In genomic region chr4:134395142-134395541, GRCm38 (mm10) we compare ENCODE assay signal across 20 mouse cellular contexts. TPM values are rescaled to one million over a fixed set of nuclear protein-coding genes. Genes with fewer than 3 reads are reported as not detected.
A peak's percentile ranks its signal among the peaks of the same experiment; 100 is the strongest.
DNase-seq lines count a peak whose midpoint lies in the region; ATAC-seq and TF ChIP-seq lines count a peak whose summit lies in the region.
"Had no signal": no experiment of that assay in that cellular context is flagged by ENCODE, and none has a peak within 500 bp of the region (broad histone marks: within the 10 kb centered on the region; RNA-seq: fewer than 3 reads in every experiment).

No protein-coding gene starts in this region.

- 95% methylated on average over 7 of the region's 7 CpGs for WGBS in forebrain, embryonic 13.5 days
- WGBS in forebrain, embryonic 12.5 days, result 91% methylated on average over 7 of the region's 7 CpGs
- WGBS in forebrain, embryonic 15.5 days, result 95% methylated on average over 7 of the region's 7 CpGs

- H3K27ac ChIP-seq in forebrain, embryonic 13.5 days, result no peak overlapping the region
- no peak overlapping the region for H3K27ac ChIP-seq in forebrain, embryonic 12.5 days
- peak overlapping the region; percentile 86; the same call in 1 of the 2 replicates for H3K27ac ChIP-seq in layer of hippocampus, adult 2 months
- H3K27ac ChIP-seq in MEL (ENCODE audit: control insufficient read depth, low read depth, low read length), result no peak overlapping the region
- H3K27ac ChIP-seq in forebrain, embryonic 15.5 days (replicated peaks), result peak overlapping the region; percentile 87; the same call in 1 of the 2 replicates
- H3K27ac ChIP-seq: limb, embryonic 12.5 days; liver, embryonic 12.5 days; stomach, postnatal 0 days had no signal

- H3K9ac ChIP-seq in forebrain, embryonic 13.5 days, result no peak overlapping the region
- no peak overlapping the region for H3K9ac ChIP-seq in forebrain, embryonic 12.5 days
- no peak overlapping the region for H3K9ac ChIP-seq in MEL (ENCODE audit: control insufficient read depth, low read depth, low read length, poor library complexity, severe bottlenecking)
- no peak overlapping the region for H3K9ac ChIP-seq in forebrain, embryonic 15.5 days (replicated peaks)
- H3K9ac ChIP-seq: liver, embryonic 12.5 days had no signal

- intact Hi-C loops in heart, postnatal 10 days (cut with DNase I), result no loop called here

- no peak overlapping the region for H3K4me3 ChIP-seq in forebrain, embryonic 13.5 days
- H3K4me3 ChIP-seq in forebrain, embryonic 12.5 days (replicated peaks), result no peak overlapping the region
- H3K4me3 ChIP-seq in layer of hippocampus, adult 2 months, result no peak overlapping the region
- H3K4me3 ChIP-seq in MEL (ENCODE audit: control insufficient read depth in 1 of 2, insufficient read depth in 1 of 2, low read depth in 2 of 2, low read length in 2 of 2), result no peak overlapping the region
- H3K4me3 ChIP-seq in forebrain, embryonic 15.5 days, result no peak overlapping the region

- H3K4me2 ChIP-seq in forebrain, embryonic 13.5 days, result 0 out of 2 replicates have a peak overlapping the region, but pooled peaks have one; percentile 61
- H3K4me2 ChIP-seq in forebrain, embryonic 12.5 days, result no peak overlapping the region
- no peak overlapping the region for H3K4me2 ChIP-seq in forebrain, embryonic 15.5 days (replicated peaks)

- no peak for TF ChIP-seq POLR2A in MEL (IDR thresholded peaks at IDR 0.05; ENCODE audit: control insufficient read depth in 1 of 2, insufficient read depth in 1 of 2, low read depth in 1 of 2, low read length in 2 of 2, poor library complexity in 1 of 2)

- no peaks in the 10 kb centered on the region for H3K36me3 ChIP-seq in forebrain, embryonic 13.5 days (ENCODE audit: poor library complexity, severe bottlenecking)
- H3K36me3 ChIP-seq in forebrain, embryonic 12.5 days (replicated peaks), result no peaks in the 10 kb centered on the region
- H3K36me3 ChIP-seq in MEL (ENCODE audit: control insufficient read depth in 1 of 2, insufficient read depth in 2 of 2, low read length in 2 of 2), result no peaks in the 10 kb centered on the region
- H3K36me3 ChIP-seq in forebrain, embryonic 15.5 days, result no peaks in the 10 kb centered on the region
- H3K36me3 ChIP-seq: limb, embryonic 12.5 days; liver, embryonic 12.5 days; midbrain, embryonic 12.5 days had no signal

- no peaks in the 10 kb centered on the region; the same call in 1 of the 2 replicates for H3K79me2 ChIP-seq in MEL (ENCODE audit: control insufficient read depth, insufficient read depth, low read length, poor library complexity)

- H3K27me3 ChIP-seq in forebrain, embryonic 13.5 days, result no peaks in the 10 kb centered on the region
- no peaks in the 10 kb centered on the region for H3K27me3 ChIP-seq in forebrain, embryonic 12.5 days
- no peaks in the 10 kb centered on the region for H3K27me3 ChIP-seq in MEL (ENCODE audit: control insufficient read depth in 1 of 2, insufficient read depth in 2 of 2, low read length in 2 of 2)
- no peaks in the 10 kb centered on the region for H3K27me3 ChIP-seq in forebrain, embryonic 15.5 days
- H3K27me3 ChIP-seq: limb, embryonic 12.5 days; liver, embryonic 12.5 days had no signal

- no peak for TF ChIP-seq RAD21 in MEL (IDR thresholded peaks at IDR 0.05; ENCODE audit: low read depth, low read length)

- ATAC-seq in forebrain, embryonic 13.5 days, result no peak
- no peak for ATAC-seq in forebrain, embryonic 12.5 days (ENCODE audit: low FRiP score)
- ATAC-seq in forebrain, embryonic 15.5 days (replicated peaks), result no peak

- no peak for DNase-seq in layer of hippocampus, adult 2 months (ENCODE audit: low spot score in 2 of 2)
- DNase-seq in layer of hippocampus, adult 18-20 months (ENCODE audit: low spot score in 2 of 2), result no peak
- DNase-seq in MEL (ENCODE audit: low read depth, low spot score), result peak; percentile 38
- no peak for DNase-seq in heart, postnatal 10 days
- DNase-seq: gastrocnemius, adult 2 months; kidney, adult 8-10 months; lung, embryonic 14.5 days; right cerebral cortex, adult 18-20 months had no signal

- TF ChIP-seq CTCF in layer of hippocampus, adult 2 months (conservative IDR thresholded peaks at IDR 0.05), result no peak
- no peak for TF ChIP-seq CTCF in MEL (IDR thresholded peaks at IDR 0.05 in 2 of 3, conservative IDR thresholded peaks at IDR 0.05 in 1 of 3; ENCODE audit: control insufficient read depth in 1 of 3, insufficient read depth in 1 of 3, low read depth in 2 of 3, low read length in 3 of 3, poor library complexity in 1 of 3, severe bottlenecking in 1 of 3)

- peaks cover 29% of the 10 kb centered on the region for H3K4me1 ChIP-seq in forebrain, embryonic 13.5 days
- H3K4me1 ChIP-seq in forebrain, embryonic 12.5 days, result peaks cover 25% of the 10 kb centered on the region
- H3K4me1 ChIP-seq in MEL (ENCODE audit: control insufficient read depth in 1 of 2, insufficient read depth in 2 of 2, low read length in 2 of 2), result peaks cover 0 to 6% of the 10 kb centered on the region in 2 experiments; a peak in 2 of 4 replicates
- peaks cover 26% of the 10 kb centered on the region for H3K4me1 ChIP-seq in forebrain, embryonic 15.5 days

- no peaks in the 10 kb centered on the region; the same call in 1 of the 2 replicates for H3K9me3 ChIP-seq in forebrain, embryonic 13.5 days (replicated peaks)
- H3K9me3 ChIP-seq in forebrain, embryonic 12.5 days, result peaks cover 6% of the 10 kb centered on the region
- no peaks in the 10 kb centered on the region for H3K9me3 ChIP-seq in MEL (replicated peaks; ENCODE audit: insufficient read depth, low read length)
- no peaks in the 10 kb centered on the region for H3K9me3 ChIP-seq in forebrain, embryonic 15.5 days
- H3K9me3 ChIP-seq: liver, embryonic 12.5 days; midbrain, embryonic 12.5 days had no signal

- no peak for TF ChIP-seq EP300 in MEL (IDR thresholded peaks at IDR 0.05; ENCODE audit: low read depth in 1 of 2, low read length in 2 of 2)

TF ChIP-seq in MEL, 35 proteins besides CTCF, POLR2A, EP300 and RAD21:
- TF ChIP-seq HCFC1 (IDR thresholded peaks at IDR 0.05; ENCODE audit: low read depth, low read length) (no peak), E2F4 (IDR thresholded peaks at IDR 0.05; ENCODE audit: borderline replicate concordance, low read depth, low read length) (no peak), POLR2AphosphoS5 (IDR thresholded peaks at IDR 0.05; ENCODE audit: borderline replicate concordance, low read depth, low read length) (no peak), MAX (IDR thresholded peaks at IDR 0.05; ENCODE audit: low read length) (no peak), ZNF384 (IDR thresholded peaks at IDR 0.05; ENCODE audit: low read depth, low read length) (no peak), SMC3 (IDR thresholded peaks at IDR 0.05; ENCODE audit: low read depth, low read length) (no peak), ZC3H11A (IDR thresholded peaks at IDR 0.05; ENCODE audit: low read depth, low read length) (no peak), SIN3A (IDR thresholded peaks at IDR 0.05; ENCODE audit: low read length) (no peak), ELF1 (IDR thresholded peaks at IDR 0.05; ENCODE audit: low read depth, low read length) (no peak), BHLHE40 (IDR thresholded peaks at IDR 0.05; ENCODE audit: borderline replicate concordance, low read depth, low read length) (no peak), MYC (IDR thresholded peaks at IDR 0.05; ENCODE audit: low read depth, low read length) (no peak), ZMIZ1 (IDR thresholded peaks at IDR 0.05; ENCODE audit: low read depth, low read length) (no peak), TCF12 (IDR thresholded peaks at IDR 0.05; ENCODE audit: low read depth, low read length) (no peak), UBTF (IDR thresholded peaks at IDR 0.05; ENCODE audit: borderline replicate concordance, insufficient read depth, low read depth, low read length) (no peak), JUND (IDR thresholded peaks at IDR 0.05; ENCODE audit: low read depth, low read length) (no peak), POLR2AphosphoS2 (IDR thresholded peaks at IDR 0.05; ENCODE audit: low read length) (no peak), MXI1 (IDR thresholded peaks at IDR 0.05; ENCODE audit: low read depth, low read length) (no peak), MYB (IDR thresholded peaks at IDR 0.05; ENCODE audit: low read depth, low read length) (no peak)

RNA-seq across cellular contexts. Expression of gene Pafah2, which starts 1.0 kb away (rescaled TPM):
- 6.3 and 6.5 TPM in 2 replicates for polyA plus RNA-seq in forebrain, embryonic 13.5 days (2015; fragmentation: Nextera tagmentation; extraction: Ambion mirVana)
- 7.2 and 8.3 TPM in 2 replicates for polyA plus RNA-seq in forebrain, embryonic 12.5 days (2016; fragmentation: Nextera tagmentation; extraction: Ambion mirVana)
- total RNA-seq in layer of hippocampus, adult 2 months (2021), result 1 to 10 TPM; 6.6 to 9.0 TPM
- 1 to 10 TPM; 5.0 to 5.9 TPM for total RNA-seq in layer of hippocampus, adult 18-20 months (2021)
- 6.0 TPM in 2 replicates for total RNA-seq in MEL (2012; rRNA removed)
- polyA plus RNA-seq in MEL (2012; ENCODE audit: insufficient read depth in 1 of 2, insufficient read length in 2 of 2, low read depth in 1 of 2, low replicate concordance in 2 of 2, missing spikeins in 1 of 2), result 10 to 100 TPM in 1 of 2 experiments, not detected in 1; 10.6 TPM
- 7.7 TPM in 2 replicates for polyA plus RNA-seq in forebrain, embryonic 15.5 days (2015; fragmentation: Nextera tagmentation; extraction: Ambion mirVana)
- 10 to 100 TPM in 1 of 2 experiments, 1 to 10 TPM in 1; 9.6 to 10.2 TPM for total RNA-seq in heart, postnatal 10 days (2021)

RNA-seq across cellular contexts. Expression of gene Extl1, which starts 11.5 kb away (rescaled TPM):
- 0.12 and 0.37 TPM in 2 replicates for polyA plus RNA-seq in forebrain, embryonic 13.5 days (2015; fragmentation: Nextera tagmentation; extraction: Ambion mirVana)
- 0.32 and 0.37 TPM in 2 replicates for polyA plus RNA-seq in forebrain, embryonic 12.5 days (2016; fragmentation: Nextera tagmentation; extraction: Ambion mirVana)
- total RNA-seq in layer of hippocampus, adult 2 months (2021), result 10 to 100 TPM; 44.7 to 46.5 TPM
- 10 to 100 TPM; 46.1 to 48.0 TPM for total RNA-seq in layer of hippocampus, adult 18-20 months (2021)
- total RNA-seq in MEL (2012; rRNA removed), result 0.03 and 0.04 TPM in 2 replicates
- polyA plus RNA-seq in MEL (2012; ENCODE audit: insufficient read depth in 1 of 2, insufficient read length in 2 of 2, low read depth in 1 of 2, low replicate concordance in 2 of 2, missing spikeins in 1 of 2), result under 1 TPM in 1 of 2 experiments, not detected in 1; 0.33 TPM
- polyA plus RNA-seq in forebrain, embryonic 15.5 days (2015; fragmentation: Nextera tagmentation; extraction: Ambion mirVana), result 0.22 and 0.34 TPM in 2 replicates
- total RNA-seq in heart, postnatal 10 days (2021), result 1 to 10 TPM; 4.2 to 5.4 TPM
- total RNA-seq: granulocyte monocyte progenitor cell, adult 5-6 weeks had no signal

RNA-seq across cellular contexts. Expression of gene Slc30a2, which starts 52.2 kb away (rescaled TPM):
- not detected in 2 replicates for polyA plus RNA-seq in forebrain, embryonic 13.5 days (2015; fragmentation: Nextera tagmentation; extraction: Ambion mirVana)
- polyA plus RNA-seq in forebrain, embryonic 12.5 days (2016; fragmentation: Nextera tagmentation; extraction: Ambion mirVana), result not detected in 2 replicates
- not detected for total RNA-seq in layer of hippocampus, adult 2 months (2021)
- total RNA-seq in layer of hippocampus, adult 18-20 months (2021), result under 1 TPM in 1 of 2 experiments, not detected in 1; 0.10 TPM
- total RNA-seq in MEL (2012; rRNA removed), result 0.46 and 0.54 TPM in 2 replicates
- under 1 TPM in 1 of 2 experiments, not detected in 1; 0.39 TPM for polyA plus RNA-seq in MEL (2012; ENCODE audit: insufficient read depth in 1 of 2, insufficient read length in 2 of 2, low read depth in 1 of 2, low replicate concordance in 2 of 2, missing spikeins in 1 of 2)
- 0.05 and 0.11 TPM in 2 replicates for polyA plus RNA-seq in forebrain, embryonic 15.5 days (2015; fragmentation: Nextera tagmentation; extraction: Ambion mirVana)
- under 1 TPM; 0.12 to 0.69 TPM for total RNA-seq in heart, postnatal 10 days (2021)
- total RNA-seq: granulocyte monocyte progenitor cell, adult 5-6 weeks; layer of hippocampus, postnatal 10 days; left cerebral cortex, postnatal 10 days had no signal
- polyA plus RNA-seq: C2C12; liver, embryonic 12.5 days; neural tube, embryonic 11.5 days had no signal

Comparison
In these comparisons a context has a peak if more than half of its experiments do, and no peak if none do; other contexts are left out.
1. H3K27ac ChIP-seq: peak in layer of hippocampus, adult 2 months (single experiment) and forebrain, embryonic 15.5 days (single experiment); none in forebrain, embryonic 13.5 days (single experiment), forebrain, embryonic 12.5 days (single experiment) and MEL (single experiment).
2. RNA of gene Extl1, which starts 11.5 kb away (total RNA-seq): 46.1 to 48.0 TPM in layer of hippocampus, adult 18-20 months and 44.7 to 46.5 TPM in layer of hippocampus, adult 2 months; 4.2 to 5.4 TPM in heart, postnatal 10 days and 0.03 to 0.04 TPM in MEL; every median in the first group is over 4 times any median in the second.